ENCODE assay signal across 15 mouse cellular contexts in genomic region chr16:9735365-9736080, GRCm38 (mm10).
DNase-seq lines count a peak whose midpoint lies in the region; ATAC-seq and TF ChIP-seq lines count a peak whose summit lies in the region.
"Had no signal": no experiment of that assay in that cellular context is flagged by ENCODE, and none has a peak within 500 bp of the region (broad histone marks: within the 10 kb centered on the region; RNA-seq: fewer than 3 reads in every experiment).

No protein-coding gene starts in this region.

- TF ChIP-seq EP300 in liver, embryonic 14.5 days (IDR thresholded peaks at IDR 0.05; ENCODE audit: low read depth): no peak

- no peak overlapping the region for H3K27ac ChIP-seq in forebrain, embryonic 11.5 days (ENCODE audit: low read depth, low read length)
- H3K27ac ChIP-seq in forebrain, embryonic 12.5 days: no peak overlapping the region
- no peak overlapping the region for H3K27ac ChIP-seq in liver, embryonic 14.5 days
- H3K27ac ChIP-seq in liver, embryonic 12.5 days: no peak overlapping the region
- no peak overlapping the region for H3K27ac ChIP-seq in cerebellum, adult 2 months (ENCODE audit: insufficient read depth, low read length)
- H3K27ac ChIP-seq: embryonic facial prominence, embryonic 10.5 days; hindbrain, embryonic 12.5 days; lung, embryonic 15.5 days; neural tube, embryonic 12.5 days had no signal

- no peak overlapping the region for H3K4me3 ChIP-seq in forebrain, embryonic 11.5 days (ENCODE audit: low read depth, low read length)
- no peak overlapping the region for H3K4me3 ChIP-seq in forebrain, embryonic 12.5 days (replicated peaks)
- H3K4me3 ChIP-seq in liver, embryonic 14.5 days (ENCODE audit: insufficient read depth in 1 of 2, low read depth in 2 of 2, low read length in 2 of 2): no peak overlapping the region
- H3K4me3 ChIP-seq in liver, embryonic 12.5 days: no peak overlapping the region
- H3K4me3 ChIP-seq in cerebellum, adult 2 months (replicated peaks; ENCODE audit: insufficient read depth, low read depth, low read length): no peak overlapping the region
- H3K4me3 ChIP-seq: embryonic facial prominence, embryonic 10.5 days; hindbrain, embryonic 12.5 days; lung, embryonic 15.5 days; neural tube, embryonic 12.5 days had no signal

- no peaks in the 10 kb centered on the region for H3K36me3 ChIP-seq in forebrain, embryonic 11.5 days (ENCODE audit: control insufficient read depth, insufficient read depth, low read length)
- no peaks in the 10 kb centered on the region for H3K36me3 ChIP-seq in forebrain, embryonic 12.5 days (replicated peaks)
- no peaks in the 10 kb centered on the region for H3K36me3 ChIP-seq in liver, embryonic 14.5 days (replicated peaks; ENCODE audit: control insufficient read depth, insufficient read depth, low read depth)
- no peaks in the 10 kb centered on the region for H3K36me3 ChIP-seq in liver, embryonic 12.5 days
- H3K36me3 ChIP-seq: embryonic facial prominence, embryonic 10.5 days; hindbrain, embryonic 12.5 days; lung, embryonic 15.5 days; neural tube, embryonic 12.5 days had no signal

- peak; percentile 23; the same call in 1 of the 2 replicates for TF ChIP-seq CTCF in liver, embryonic 14.5 days (IDR thresholded peaks at IDR 0.05; ENCODE audit: low read depth)
- TF ChIP-seq CTCF in cerebellum, adult 2 months (IDR thresholded peaks at IDR 0.05; ENCODE audit: borderline replicate concordance, insufficient read depth, low read depth, low read length): peak; percentile 14; the same call in 1 of the 2 replicates

- H3K9me3 ChIP-seq in forebrain, embryonic 11.5 days (ENCODE audit: control insufficient read depth, low read length): no peaks in the 10 kb centered on the region
- H3K9me3 ChIP-seq in forebrain, embryonic 12.5 days: no peaks in the 10 kb centered on the region
- H3K9me3 ChIP-seq in liver, embryonic 14.5 days (ENCODE audit: control insufficient read depth, low read length): no peaks in the 10 kb centered on the region
- H3K9me3 ChIP-seq in liver, embryonic 12.5 days (replicated peaks): peaks cover 8% of the 10 kb centered on the region; the same call in 1 of the 2 replicates
- H3K9me3 ChIP-seq: embryonic facial prominence, embryonic 10.5 days; hindbrain, embryonic 12.5 days; lung, embryonic 15.5 days; neural tube, embryonic 12.5 days had no signal

- H3K4me1 ChIP-seq in forebrain, embryonic 11.5 days (replicated peaks; ENCODE audit: control insufficient read depth, insufficient read depth, low read length): no peaks in the 10 kb centered on the region
- H3K4me1 ChIP-seq in forebrain, embryonic 12.5 days: 0 out of 2 replicates have a peak, but pooled peaks cover 4% of the 10 kb centered on the region
- H3K4me1 ChIP-seq in liver, embryonic 14.5 days (replicated peaks; ENCODE audit: control insufficient read depth in 2 of 2, insufficient read depth in 2 of 2, low read length in 1 of 2): no peaks in the 10 kb centered on the region
- no peaks in the 10 kb centered on the region for H3K4me1 ChIP-seq in liver, embryonic 12.5 days
- H3K4me1 ChIP-seq in cerebellum, adult 2 months (ENCODE audit: control insufficient read depth, insufficient read depth, low read length): peaks cover 19% of the 10 kb centered on the region
- H3K4me1 ChIP-seq: embryonic facial prominence, embryonic 10.5 days; lung, embryonic 15.5 days; neural tube, embryonic 12.5 days had no signal

- no peak for TF ChIP-seq POLR2A in cerebellum, adult 2 months (IDR thresholded peaks at IDR 0.05; ENCODE audit: borderline replicate concordance, insufficient read depth, low read length)

- no peak overlapping the region for H3K4me2 ChIP-seq in forebrain, embryonic 11.5 days (ENCODE audit: low read depth, low read length, severe bottlenecking)
- no peak overlapping the region for H3K4me2 ChIP-seq in forebrain, embryonic 12.5 days
- no peak overlapping the region for H3K4me2 ChIP-seq in liver, embryonic 14.5 days (ENCODE audit: low read depth)
- no peak overlapping the region for H3K4me2 ChIP-seq in liver, embryonic 12.5 days
- H3K4me2 ChIP-seq: hindbrain, embryonic 12.5 days; lung, embryonic 15.5 days; midbrain, embryonic 11.5 days; neural tube, embryonic 12.5 days had no signal

- DNase-seq in forebrain, embryonic 11.5 days (ENCODE audit: low spot score): peak; percentile 52
- DNase-seq in liver, embryonic 14.5 days (ENCODE audit: low read depth in 3 of 3, low spot score in 3 of 3): no peak
- DNase-seq in cerebellum, adult 2 months: peak; percentile 71
- DNase-seq in layer of hippocampus, adult 9-11 months: peak; percentile 63
- no peak for DNase-seq in T-cell, adult 2 months (ENCODE audit: low spot score)
- DNase-seq in thymus, postnatal 14 days: no peak
- DNase-seq: B cell, adult 2 months; kidney, postnatal 36 days had no signal

- ATAC-seq in forebrain, embryonic 11.5 days (replicated peaks; ENCODE audit: low FRiP score): no peak
- ATAC-seq in forebrain, embryonic 12.5 days (ENCODE audit: low FRiP score): no peak
- no peak for ATAC-seq in liver, embryonic 14.5 days (ENCODE audit: insufficient read depth)
- no peak for ATAC-seq in liver, embryonic 12.5 days

- H3K27me3 ChIP-seq in forebrain, embryonic 11.5 days (ENCODE audit: control insufficient read depth, insufficient read depth, low read length): no peaks in the 10 kb centered on the region
- H3K27me3 ChIP-seq in forebrain, embryonic 12.5 days: no peaks in the 10 kb centered on the region
- H3K27me3 ChIP-seq in liver, embryonic 14.5 days (ENCODE audit: control insufficient read depth, insufficient read depth, low read length): no peaks in the 10 kb centered on the region
- H3K27me3 ChIP-seq in liver, embryonic 12.5 days (replicated peaks): no peaks in the 10 kb centered on the region
- H3K27me3 ChIP-seq in cerebellum, adult 2 months (ENCODE audit: control insufficient read depth, insufficient read depth, low read length): no peaks in the 10 kb centered on the region
- H3K27me3 ChIP-seq: hindbrain, embryonic 12.5 days; lung, embryonic 15.5 days; neural tube, embryonic 12.5 days had no signal

- H3K9ac ChIP-seq in forebrain, embryonic 11.5 days (ENCODE audit: low read length): no peak overlapping the region
- no peak overlapping the region for H3K9ac ChIP-seq in forebrain, embryonic 12.5 days
- H3K9ac ChIP-seq in liver, embryonic 14.5 days (replicated peaks): no peak overlapping the region
- no peak overlapping the region for H3K9ac ChIP-seq in liver, embryonic 12.5 days
- H3K9ac ChIP-seq: hindbrain, embryonic 12.5 days; lung, embryonic 15.5 days; neural tube, embryonic 12.5 days had no signal

- WGBS in forebrain, embryonic 11.5 days: 91% methylated on average over 8 of the region's 8 CpGs
- WGBS in forebrain, embryonic 12.5 days: 89% methylated on average over 8 of the region's 8 CpGs
- 73% methylated on average over 8 of the region's 8 CpGs for WGBS in liver, embryonic 14.5 days (ENCODE audit: insufficient replicate concordance)
- 77% methylated on average over 8 of the region's 8 CpGs for WGBS in liver, embryonic 12.5 days (ENCODE audit: insufficient replicate concordance)
- 43% methylated on average over 8 of the region's 8 CpGs for WGBS in cerebellum, adult 2 months

Comparison
In these comparisons a context has a peak if more than half of its experiments do, and no peak if none do; other contexts are left out.
1. DNase-seq: peak in forebrain, embryonic 11.5 days (single experiment), cerebellum, adult 2 months (2 of 2) and layer of hippocampus, adult 9-11 months (single experiment); none in liver, embryonic 14.5 days (0 of 3), T-cell, adult 2 months (single experiment) and thymus, postnatal 14 days (single experiment).